Mouse (Mus musculus) lung, embryonic 15.5 days (tissue): ENCODE measurements around the gene Olfr311. TPM values are rescaled to one million over a fixed set of nuclear protein-coding genes. Genes with fewer than 3 reads are reported as not detected.
A peak's percentile ranks its signal among the peaks of the same experiment; 100 is the strongest.
"Not testable (repeated sequence)": the region's sequence is repeated elsewhere in the genome, so short reads cannot be mapped to it uniquely, and the experiment has no call there.

ENCODE experiments used
- ATAC-seq: fragments of 200-750 bp; cut with Nextera tagmentation; 2 replicates; pipeline ENCODE4 v1.8.0; 2017; ENCODE audit warnings: moderate number of reproducible peaks, borderline replicate concordance; ENCODE audit not compliant: low FRiP score, low TSS enrichment; ENCODE audit errors: extremely low read depth
- H3K27ac ChIP-seq: fragments of 300-500 bp; sonication (generic); 2 replicates; pipeline ENCODE4 v1.5.1; 2015; ENCODE audit warnings: moderate library complexity, mild to moderate bottlenecking, inconsistent platforms
- H3K27me3 ChIP-seq: fragments of 300-500 bp; sonication (generic); 2 replicates; pipeline ENCODE4 v1.6.1; 2015; ENCODE audit warnings: inconsistent platforms
- H3K36me3 ChIP-seq: fragments of 300-500 bp; sonication (generic); 2 replicates; pipeline ENCODE4 v1.6.1; 2015; ENCODE audit warnings: inconsistent platforms
- H3K4me1 ChIP-seq: fragments of 300-500 bp; sonication (generic); 2 replicates; pipeline ENCODE4 v1.6.1; 2015; ENCODE audit warnings: inconsistent platforms
- H3K4me2 ChIP-seq: fragments of 300-500 bp; sonication (generic); 2 replicates; pipeline ENCODE4 v1.6.1; 2015; ENCODE audit warnings: inconsistent platforms, mild to moderate bottlenecking, moderate library complexity
- H3K4me3 ChIP-seq: fragments of 300-500 bp; sonication (generic); 2 replicates; pipeline ENCODE4 v1.5.1; 2015; ENCODE audit warnings: mild to moderate bottlenecking, inconsistent platforms
- H3K9ac ChIP-seq: fragments of 300-500 bp; sonication (generic); 2 replicates; pipeline ENCODE4 v1.6.1; 2015; ENCODE audit warnings: inconsistent platforms
- H3K9me3 ChIP-seq: fragments of 300-500 bp; sonication (generic); 2 replicates; pipeline ENCODE4 v1.6.1; 2016; ENCODE audit warnings: inconsistent platforms
- WGBS: fragments of 180-500 bp; shearing (Covaris S2); methylation state at CpG from one replicate; pipeline ENCODE4 v1.1.7; 2015; 5-methylcytosine and 5-hydroxymethylcytosine counted together
- polyA plus RNA-seq: library from polyadenylated mRNA; unstranded; fragments of >200 nt; fragmentation: Nextera tagmentation; extraction: Ambion mirVana; gene quantifications from 2 replicates; pipeline ENCODE4 v1.2.1, GENCODE M21; 2015

Gene Olfr311
- not detected in 2 replicates for polyA plus RNA-seq

DNA sequence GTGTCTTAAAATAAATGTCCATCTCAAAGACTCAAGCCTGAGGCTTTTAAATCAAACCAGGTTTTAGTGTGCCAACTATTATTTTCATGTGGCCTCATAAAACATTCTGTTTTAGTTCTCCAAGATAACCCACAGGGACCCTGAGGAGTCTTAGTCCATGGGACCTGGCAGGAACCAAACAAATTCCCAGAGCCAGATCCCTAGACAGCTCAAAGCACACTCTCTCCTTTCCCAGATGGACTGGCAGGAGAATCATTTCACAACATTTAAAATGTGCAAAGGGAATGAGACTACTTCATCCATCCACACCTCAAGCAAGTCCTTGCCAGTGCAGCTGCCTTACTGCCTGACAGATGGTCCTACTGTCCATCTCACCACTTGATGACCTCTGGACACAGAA, at the start of gene Olfr311:
Olfr311 (plus strand) TSS at position 301 of the 400 bp plus-strand sequence.
- not testable (repeated sequence) for H3K36me3 ChIP-seq, H3K9ac ChIP-seq, H3K4me2 ChIP-seq, H3K9me3 ChIP-seq, H3K27ac ChIP-seq, H3K4me1 ChIP-seq, ATAC-seq, H3K4me3 ChIP-seq, H3K27me3 ChIP-seq

- H3K9me3 ChIP-seq = no peaks in the 10 kb centered on the region
- no peak overlapping the region for H3K4me2 ChIP-seq
- H3K4me1 ChIP-seq = 0 out of 2 replicates have a peak, but pooled peaks cover 3% of the 10 kb centered on the region
- no peak for ATAC-seq
- H3K4me3 ChIP-seq = no peak overlapping the region
- WGBS = 20% methylated on average over 3 of the region's 3 CpGs
- no peaks in the 10 kb centered on the region for H3K27me3 ChIP-seq
- H3K27ac ChIP-seq = no peak overlapping the region
- H3K9ac ChIP-seq = no peak overlapping the region
- no peaks in the 10 kb centered on the region for H3K36me3 ChIP-seq
Measured at GRCm38 (mm10) chr11:58789532-58789931, 49.5 kb upstream of the Olfr311 start.

- 51% methylated on average over 2 of the region's 2 CpGs for WGBS
- no peaks in the 10 kb centered on the region for H3K27me3 ChIP-seq
- no peak overlapping the region for H3K9ac ChIP-seq
- no peak overlapping the region for H3K4me2 ChIP-seq
- no peak overlapping the region for H3K27ac ChIP-seq
- H3K9me3 ChIP-seq = no peaks in the 10 kb centered on the region
- no peaks in the 10 kb centered on the region for H3K36me3 ChIP-seq
- H3K4me3 ChIP-seq = no peak overlapping the region
- no peak for ATAC-seq
- H3K4me1 ChIP-seq = no peaks in the 10 kb centered on the region
Measured at GRCm38 (mm10) chr11:58790053-58790452, 49.0 kb upstream of the Olfr311 start.

DNA sequence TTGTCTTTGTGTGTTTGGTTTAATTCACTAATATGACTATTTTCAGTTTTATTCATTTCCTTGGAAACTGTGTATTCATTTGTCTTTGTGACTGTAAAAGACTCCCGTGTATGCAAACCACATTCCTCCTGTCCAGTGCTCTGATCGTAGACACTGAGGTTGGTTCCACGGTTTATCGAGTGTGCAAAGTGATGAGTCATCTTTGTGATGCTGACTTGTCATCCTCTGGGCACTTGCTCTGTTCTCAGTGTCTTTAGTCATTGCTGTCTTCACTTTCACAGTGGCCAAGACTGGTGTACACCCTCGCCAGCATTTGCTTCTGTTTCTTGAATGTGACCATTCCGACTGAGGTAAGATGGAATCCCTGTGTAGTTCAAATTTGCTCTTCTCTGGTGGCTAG, 48.4 kb upstream of the Olfr311 start:
- H3K36me3 ChIP-seq = no peaks in the 10 kb centered on the region
- H3K9ac ChIP-seq = no peak overlapping the region
- no peak for ATAC-seq
- H3K4me2 ChIP-seq = no peak overlapping the region
- H3K9me3 ChIP-seq = no peaks in the 10 kb centered on the region
- no peaks in the 10 kb centered on the region for H3K4me1 ChIP-seq
- H3K27ac ChIP-seq = no peak overlapping the region
- WGBS = 59% methylated on average over 6 of the region's 6 CpGs
- H3K4me3 ChIP-seq = no peak overlapping the region
- H3K27me3 ChIP-seq = no peaks in the 10 kb centered on the region

GRCm38 (mm10) chr11:58795856-58796255, 43.2 kb upstream of the Olfr311 start:
- WGBS = 83% methylated on average over 2 of the region's 2 CpGs
- no peaks in the 10 kb centered on the region for H3K4me1 ChIP-seq
- H3K9ac ChIP-seq = no peak overlapping the region
- no peak overlapping the region for H3K4me3 ChIP-seq
- H3K27me3 ChIP-seq = no peaks in the 10 kb centered on the region
- no peaks in the 10 kb centered on the region for H3K9me3 ChIP-seq
- no peak overlapping the region for H3K4me2 ChIP-seq
- no peaks in the 10 kb centered on the region for H3K36me3 ChIP-seq
- no peak for ATAC-seq
- no peak overlapping the region for H3K27ac ChIP-seq

DNA sequence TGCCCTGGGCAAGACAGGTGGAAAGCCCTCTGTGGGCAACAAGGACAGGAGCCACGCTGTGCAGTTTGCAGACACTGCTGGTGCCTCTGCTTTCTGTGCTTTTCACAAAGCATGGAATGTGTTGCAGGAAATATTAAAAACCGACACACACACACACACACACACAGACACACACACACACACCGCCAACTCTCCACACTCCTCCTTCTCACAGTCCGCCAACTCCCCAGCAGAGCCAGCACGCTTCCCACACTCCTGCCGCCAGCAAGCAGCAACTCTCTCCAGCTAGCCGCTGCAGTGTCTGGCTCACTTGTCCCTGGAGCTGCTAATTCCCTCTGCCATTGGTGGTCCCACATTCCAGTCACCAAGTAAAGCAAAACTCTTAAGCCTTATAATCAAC, 42.2 kb upstream of the Olfr311 start:
- no peak overlapping the region for H3K4me3 ChIP-seq
- H3K27ac ChIP-seq = no peak overlapping the region
- ATAC-seq = no peak
- no peaks in the 10 kb centered on the region for H3K9me3 ChIP-seq
- 0 out of 2 replicates have a peak, but pooled peaks cover 3% of the 10 kb centered on the region for H3K4me1 ChIP-seq
- no peaks in the 10 kb centered on the region for H3K36me3 ChIP-seq
- no peaks in the 10 kb centered on the region for H3K27me3 ChIP-seq
- no peak overlapping the region for H3K9ac ChIP-seq
- no peak overlapping the region for H3K4me2 ChIP-seq
- 64% methylated on average over 7 of the region's 7 CpGs for WGBS

DNA sequence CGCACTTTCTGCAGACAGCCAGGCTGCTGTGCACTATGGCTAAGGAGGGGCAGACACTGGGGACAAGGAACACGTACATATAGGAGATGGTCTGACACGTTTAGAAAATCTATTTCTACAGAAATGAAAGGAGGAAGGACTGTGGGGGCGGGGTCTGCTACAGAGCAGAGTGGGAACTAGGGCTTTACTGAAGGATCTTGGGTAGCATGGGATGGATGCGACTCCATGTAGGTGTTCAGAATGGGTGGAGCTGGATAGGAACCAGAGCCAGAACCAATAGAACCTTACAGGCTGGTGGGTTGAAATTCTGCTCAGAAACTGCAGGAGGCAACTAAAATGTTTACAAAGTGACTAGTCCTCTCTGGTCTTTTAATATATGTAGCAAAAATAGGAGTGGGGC, 39.3 kb upstream of the Olfr311 start:
- H3K27ac ChIP-seq = no peak overlapping the region
- H3K27me3 ChIP-seq = no peaks in the 10 kb centered on the region
- no peak for ATAC-seq
- H3K9me3 ChIP-seq = no peaks in the 10 kb centered on the region
- H3K4me1 ChIP-seq = 0 out of 2 replicates have a peak, but pooled peaks cover 4% of the 10 kb centered on the region
- no peaks in the 10 kb centered on the region for H3K36me3 ChIP-seq
- H3K4me2 ChIP-seq = no peak overlapping the region
- H3K9ac ChIP-seq = no peak overlapping the region
- 72% methylated on average over 5 of the region's 5 CpGs for WGBS
- H3K4me3 ChIP-seq = no peak overlapping the region

GRCm38 (mm10) chr11:58801558-58802228, 37.4 kb upstream of the Olfr311 start, which contains the start of gene Fam183b:
TSS of gene Fam183b (minus strand) at chr11:58801960.
- Histone ChIP-seq H3K4me2 (peak within 1 kb of the TSS; percentile 14), H3K4me1 (0 out of 2 replicates have a peak, but pooled peaks cover 4% of the 10 kb centered on the region), H3K27me3 (no peaks in the 10 kb centered on the region), H3K9ac (no peak within 1 kb of the TSS), H3K4me3 (no peak within 1 kb of the TSS), H3K27ac (no peak within 1 kb of the TSS), H3K9me3 (no peaks in the 10 kb centered on the region), H3K36me3 (no peaks in the 10 kb centered on the region)
- no peak for ATAC-seq
- 18% methylated on average over 14 of the region's 14 CpGs for WGBS

DNA sequence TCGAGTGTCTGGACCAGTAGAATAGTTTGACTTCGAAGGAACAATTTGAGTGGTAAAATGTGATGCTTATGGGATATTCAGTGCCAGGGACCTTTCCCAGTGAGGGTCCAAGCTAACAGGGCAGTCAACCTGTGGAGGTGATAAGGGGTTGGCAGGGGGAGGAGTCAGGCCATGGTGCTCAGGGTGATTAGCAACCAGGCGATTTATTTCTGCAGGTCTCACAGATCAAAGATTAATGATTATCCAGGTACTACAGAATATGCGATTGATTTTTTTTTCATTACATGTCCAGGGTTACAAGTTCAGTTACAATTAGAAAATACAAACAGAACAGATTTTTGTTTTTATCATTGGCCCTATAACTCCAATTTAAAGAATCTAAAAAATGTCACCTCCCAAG, 35.2 kb upstream of the Olfr311 start:
- Histone ChIP-seq H3K4me2 (no peak overlapping the region), H3K9ac (no peak overlapping the region), H3K9me3 (no peaks in the 10 kb centered on the region), H3K4me3 (no peak overlapping the region), H3K27me3 (no peaks in the 10 kb centered on the region), H3K27ac (no peak overlapping the region), H3K36me3 (no peaks in the 10 kb centered on the region), H3K4me1 (0 out of 2 replicates have a peak, but pooled peaks cover 4% of the 10 kb centered on the region)
- no peak for ATAC-seq
- WGBS = 33% methylated on average over 4 of the region's 4 CpGs

DNA sequence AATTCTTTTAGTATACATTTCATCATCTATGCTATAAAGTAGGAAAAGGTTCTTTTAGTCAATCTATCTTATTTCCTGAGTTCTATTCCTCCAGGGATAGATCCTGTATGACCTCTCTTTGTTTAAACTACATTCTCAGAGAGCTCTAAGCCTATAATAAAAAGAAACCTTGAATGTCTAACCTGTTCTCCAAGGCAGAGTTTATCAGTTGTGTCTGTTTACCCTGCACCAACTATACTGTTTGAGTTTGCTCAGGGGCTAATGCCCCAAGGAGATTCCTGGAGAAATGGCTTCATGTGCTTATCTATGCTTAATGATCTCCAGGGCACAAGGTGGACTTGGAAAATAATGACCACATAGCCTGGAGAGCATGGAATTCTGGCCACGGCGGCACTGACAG, 34.7 kb upstream of the Olfr311 start:
- Histone ChIP-seq H3K4me1 (0 out of 2 replicates have a peak, but pooled peaks cover 4% of the 10 kb centered on the region), H3K27me3 (no peaks in the 10 kb centered on the region), H3K4me3 (no peak overlapping the region), H3K36me3 (no peaks in the 10 kb centered on the region), H3K9ac (no peak overlapping the region), H3K27ac (no peak overlapping the region), H3K4me2 (no peak overlapping the region), H3K9me3 (no peaks in the 10 kb centered on the region)
- ATAC-seq = no peak
- 8% methylated on average over 2 of the region's 2 CpGs for WGBS

DNA sequence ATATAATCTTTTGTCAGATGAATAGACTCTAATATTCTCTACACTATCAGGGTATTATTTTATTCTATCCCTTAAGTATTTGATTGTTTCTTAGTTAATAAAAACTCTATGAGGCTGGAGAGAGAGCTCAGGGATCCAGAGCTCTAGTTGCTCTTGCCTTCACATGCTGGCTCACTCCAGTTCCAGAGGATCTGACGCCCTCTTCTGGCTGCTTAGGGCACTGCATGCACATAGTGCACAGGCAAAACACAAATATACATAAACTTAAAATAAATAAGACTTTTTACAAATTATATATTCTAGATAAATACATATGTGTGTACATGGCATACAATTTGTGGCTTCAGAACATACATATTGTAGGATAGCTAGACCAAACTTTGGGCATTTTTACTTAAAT, 27.1 kb upstream of the Olfr311 start:
- WGBS = 7% methylated on average over 1 of the region's 1 CpGs
- Histone ChIP-seq H3K9me3 (no peaks in the 10 kb centered on the region), H3K4me1 (no peaks in the 10 kb centered on the region), H3K9ac (no peak overlapping the region), H3K27me3 (no peaks in the 10 kb centered on the region), H3K36me3 (no peaks in the 10 kb centered on the region), H3K4me2 (no peak overlapping the region), H3K27ac (no peak overlapping the region), H3K4me3 (no peak overlapping the region)
- no peak for ATAC-seq

DNA sequence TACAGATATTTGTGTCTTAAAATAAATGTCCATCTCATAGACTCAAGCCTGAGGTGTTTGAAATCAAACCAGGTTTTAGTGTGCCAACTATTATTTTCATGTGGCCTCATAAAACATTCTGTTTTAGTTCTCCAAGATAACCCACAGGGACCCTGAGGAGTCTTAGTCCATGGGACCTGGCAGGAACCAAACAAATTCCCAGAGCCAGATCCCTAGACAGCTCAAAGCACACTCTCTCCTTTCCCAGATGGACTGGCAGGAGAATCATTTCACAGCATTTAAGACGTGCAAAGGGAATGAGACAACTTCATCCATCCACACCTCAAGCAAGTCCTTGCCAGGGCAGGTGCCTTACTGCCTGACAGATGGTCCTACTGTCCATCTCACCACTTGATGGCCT, 24.4 kb upstream of the Olfr311 start, which contains the start of gene Olfr313:
Olfr313 (plus strand) TSS at position 301 of the 400 bp plus-strand sequence.
- 36% methylated on average over 1 of the region's 1 CpGs for WGBS
- not testable (repeated sequence) for H3K27me3 ChIP-seq, H3K36me3 ChIP-seq, H3K9me3 ChIP-seq, H3K4me1 ChIP-seq, H3K9ac ChIP-seq, ATAC-seq, H3K4me2 ChIP-seq, H3K4me3 ChIP-seq, H3K27ac ChIP-seq
